Mouse (Mus musculus): Measurements from ENCODE around the gene Paf1. TPM values are rescaled to one million over a fixed set of nuclear protein-coding genes. Genes with fewer than 3 reads are reported as not detected.
A peak's percentile ranks its signal among the peaks of the same experiment; 100 is the strongest.

Paf1 gene
- polyA plus RNA-seq, 1 experiment from 2014 or later: 84.6 TPM

DNA sequence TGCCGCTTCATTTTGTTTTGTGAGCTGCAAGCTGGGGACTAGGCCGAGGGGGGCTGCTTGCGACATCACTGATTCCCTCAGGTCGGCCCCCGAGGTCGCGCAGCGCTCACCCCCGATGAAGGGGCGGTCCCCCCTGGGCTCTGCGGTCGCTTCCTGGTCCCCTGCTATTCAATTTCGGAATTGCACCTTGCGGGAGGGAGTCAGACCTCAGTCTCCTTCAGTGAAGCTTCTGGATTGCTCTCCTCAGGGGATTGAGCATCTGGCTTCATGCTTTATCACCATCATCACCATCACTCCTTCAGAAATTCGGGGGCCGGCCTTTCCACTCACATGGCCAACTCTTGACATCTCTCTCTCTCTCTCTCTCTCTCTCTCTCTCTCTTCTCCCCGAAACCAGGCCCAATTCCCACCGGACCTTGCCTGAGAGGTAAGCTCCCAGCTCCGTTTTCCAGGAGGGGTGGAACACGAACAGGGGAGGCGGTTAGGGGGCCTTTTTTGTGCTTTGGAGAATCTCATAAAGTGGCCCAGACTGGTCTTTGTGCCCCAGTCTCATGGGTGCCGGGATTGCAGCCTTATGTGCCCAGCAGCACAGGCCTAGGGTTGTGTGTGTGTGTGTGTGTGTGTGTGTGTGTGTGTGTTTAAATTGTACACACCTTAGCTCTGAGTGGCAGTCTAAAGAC, 661 bp downstream of the Paf1 start:
- ATAC-seq (ENCODE audit: low FRiP score): no peak
- Histone ChIP-seq H3K9me3 (no peaks in the 10 kb centered on the region), H3K36me3 (replicated peaks) (peaks cover 60% of the 10 kb centered on the region), H3K27me3 (no peaks in the 10 kb centered on the region), H3K4me3 (replicated peaks) (peak overlapping the region; percentile 90), H3K4me1 (peaks cover 22% of the 10 kb centered on the region), H3K9ac (peak overlapping the region; percentile 86), H3K4me2 (peak overlapping the region; percentile 99), H3K27ac (peak overlapping the region; percentile 76)
- WGBS: 6% methylated on average over 22 of the region's 22 CpGs

DNA sequence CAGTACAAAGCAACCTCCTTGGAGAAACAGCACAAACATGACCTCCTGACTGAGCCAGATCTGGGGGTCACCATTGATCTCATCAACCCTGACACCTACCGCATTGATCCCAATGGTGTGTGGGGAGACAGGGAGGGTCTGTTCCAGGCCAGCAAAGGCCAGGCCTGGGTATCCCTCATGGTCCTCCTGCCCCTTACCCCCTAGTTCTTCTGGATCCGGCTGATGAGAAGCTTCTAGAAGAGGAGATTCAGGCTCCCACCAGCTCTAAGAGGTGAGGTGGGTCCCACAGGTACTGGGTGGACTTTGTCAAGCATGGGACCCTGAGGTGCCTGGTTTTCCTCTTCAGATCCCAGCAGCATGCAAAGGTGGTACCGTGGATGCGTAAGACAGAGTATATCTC, 2.7 kb downstream of the Paf1 start:
- H3K4me3 ChIP-seq (replicated peaks): no peak overlapping the region
- no peaks in the 10 kb centered on the region for H3K27me3 ChIP-seq
- H3K36me3 ChIP-seq (replicated peaks): peaks cover 59% of the 10 kb centered on the region
- H3K9ac ChIP-seq: no peak overlapping the region
- no peaks in the 10 kb centered on the region for H3K9me3 ChIP-seq
- peaks cover 22% of the 10 kb centered on the region for H3K4me1 ChIP-seq
- H3K4me2 ChIP-seq: no peak overlapping the region
- ATAC-seq (ENCODE audit: low FRiP score): no peak
- H3K27ac ChIP-seq: no peak overlapping the region
- WGBS: 96% methylated on average over 4 of the region's 4 CpGs

DNA sequence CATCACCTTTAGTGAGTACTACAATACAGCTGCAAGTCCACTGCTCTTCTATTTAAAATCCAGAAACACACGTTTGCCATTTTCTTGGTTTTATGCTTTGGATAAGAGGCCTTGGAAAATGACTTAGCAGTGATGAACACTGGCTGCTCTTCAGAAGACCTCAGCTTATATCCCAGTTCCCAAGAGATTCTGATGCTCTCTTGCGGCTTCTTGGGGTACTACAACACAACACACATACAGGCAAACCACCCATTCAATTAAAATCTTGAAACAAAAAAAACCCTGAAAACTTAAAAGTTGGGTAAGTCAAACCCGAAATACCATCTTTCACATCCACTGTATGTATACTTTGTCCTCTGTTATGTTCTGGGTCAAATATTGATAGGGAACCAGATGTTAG, 5.2 kb downstream of the Paf1 start:
- Histone ChIP-seq H3K4me3 (replicated peaks) (no peak overlapping the region), H3K9ac (no peak overlapping the region), H3K27me3 (no peaks in the 10 kb centered on the region), H3K27ac (no peak overlapping the region), H3K9me3 (no peaks in the 10 kb centered on the region), H3K36me3 (replicated peaks) (peaks cover 79% of the 10 kb centered on the region), H3K4me2 (no peak overlapping the region), H3K4me1 (peaks cover 9% of the 10 kb centered on the region)
- ATAC-seq (ENCODE audit: low FRiP score): no peak
- 69% methylated on average over 3 of the region's 3 CpGs for WGBS

DNA sequence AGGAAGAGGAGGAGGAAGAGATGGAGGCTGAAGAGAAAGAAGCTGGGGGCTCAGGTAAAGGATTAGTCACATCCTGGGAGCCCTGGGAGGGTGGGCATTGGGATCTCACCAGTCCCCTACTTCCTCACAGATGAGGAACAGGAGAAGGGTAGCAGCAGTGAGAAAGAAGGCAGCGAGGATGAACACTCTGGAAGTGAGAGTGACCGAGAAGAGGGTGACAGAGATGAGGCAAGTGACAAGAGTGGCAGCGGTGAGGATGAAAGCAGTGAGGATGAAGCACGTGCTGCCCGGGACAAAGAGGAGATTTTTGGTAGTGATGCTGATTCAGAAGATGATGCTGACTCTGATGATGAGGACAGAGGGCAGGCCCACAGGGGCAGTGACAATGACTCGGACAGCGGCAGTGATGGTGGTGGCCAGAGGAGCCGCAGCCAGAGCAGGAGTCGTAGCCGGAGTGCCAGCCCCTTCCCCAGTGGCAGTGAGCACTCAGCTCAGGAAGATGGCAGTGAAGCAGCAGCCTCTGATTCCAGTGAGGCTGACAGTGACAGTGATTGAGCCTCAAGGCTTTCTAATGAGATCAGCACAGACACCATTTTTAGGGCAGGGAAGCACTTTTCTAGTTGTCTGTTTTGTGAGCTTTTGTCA, 6.1 kb downstream of the Paf1 start:
- no peak overlapping the region for H3K4me2 ChIP-seq
- WGBS: 94% methylated on average over 10 of the region's 10 CpGs
- H3K36me3 ChIP-seq (replicated peaks): peaks cover 87% of the 10 kb centered on the region
- peaks cover 2% of the 10 kb centered on the region for H3K4me1 ChIP-seq
- H3K27ac ChIP-seq: no peak overlapping the region
- H3K9ac ChIP-seq: no peak overlapping the region
- no peak for ATAC-seq (ENCODE audit: low FRiP score)
- no peaks in the 10 kb centered on the region for H3K9me3 ChIP-seq
- H3K4me3 ChIP-seq (replicated peaks): no peak overlapping the region
- H3K27me3 ChIP-seq: no peaks in the 10 kb centered on the region

DNA sequence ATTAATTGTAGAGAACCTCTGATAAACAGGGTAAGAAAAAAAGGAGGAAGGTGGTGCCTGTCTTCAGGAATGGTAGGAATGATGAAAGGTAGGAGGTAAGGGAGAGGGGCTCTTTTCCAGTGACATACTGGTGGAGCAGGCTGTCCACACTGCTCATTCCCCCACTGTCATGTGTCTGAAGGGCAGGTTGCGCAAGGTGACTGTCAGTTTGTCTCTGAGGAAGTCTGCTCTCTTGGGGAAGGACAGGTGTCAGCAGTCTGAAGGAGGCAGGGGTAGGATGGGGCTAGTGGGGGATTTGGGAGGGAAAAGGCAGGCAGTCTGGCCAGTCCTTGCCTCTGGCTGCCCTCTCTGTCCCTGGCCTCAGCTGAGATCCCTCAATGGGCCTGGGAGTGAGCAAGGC, 8.3 kb downstream of the Paf1 start:
- ATAC-seq (ENCODE audit: low FRiP score): no peak
- Histone ChIP-seq H3K4me3 (replicated peaks) (no peak overlapping the region), H3K27ac (no peak overlapping the region), H3K27me3 (no peaks in the 10 kb centered on the region), H3K4me2 (no peak overlapping the region), H3K4me1 (no peaks in the 10 kb centered on the region), H3K9me3 (no peaks in the 10 kb centered on the region), H3K9ac (no peak overlapping the region), H3K36me3 (replicated peaks) (peaks cover 94% of the 10 kb centered on the region)
- WGBS: 100% methylated on average over 1 of the region's 1 CpGs

DNA sequence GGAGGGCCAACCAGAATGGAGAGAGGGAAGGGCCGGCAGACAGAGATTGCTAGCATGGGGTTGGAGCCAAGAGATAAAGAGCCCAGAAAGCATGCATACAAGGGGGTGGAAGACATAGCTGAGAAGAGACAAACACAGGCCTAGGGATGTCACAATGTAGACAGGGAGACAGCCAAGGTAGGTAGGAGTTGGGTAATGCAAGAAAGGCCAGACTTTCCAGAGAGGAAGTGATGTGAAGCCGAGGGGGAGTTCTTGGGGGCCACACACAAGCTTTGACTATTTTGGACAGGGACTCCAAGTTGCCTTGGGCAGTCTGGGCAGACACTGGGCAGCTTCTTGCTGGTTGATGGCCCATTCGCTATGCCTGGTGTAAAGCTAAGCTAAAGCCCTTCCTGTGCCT, 9.2 kb downstream of the Paf1 start:
- WGBS: 84% methylated on average over 3 of the region's 3 CpGs
- peaks cover 94% of the 10 kb centered on the region for H3K36me3 ChIP-seq (replicated peaks)
- no peak overlapping the region for H3K4me2 ChIP-seq
- no peak for ATAC-seq (ENCODE audit: low FRiP score)
- H3K27ac ChIP-seq: no peak overlapping the region
- no peak overlapping the region for H3K9ac ChIP-seq
- H3K4me3 ChIP-seq (replicated peaks): no peak overlapping the region
- no peaks in the 10 kb centered on the region for H3K9me3 ChIP-seq
- no peaks in the 10 kb centered on the region for H3K4me1 ChIP-seq
- H3K27me3 ChIP-seq: no peaks in the 10 kb centered on the region

DNA sequence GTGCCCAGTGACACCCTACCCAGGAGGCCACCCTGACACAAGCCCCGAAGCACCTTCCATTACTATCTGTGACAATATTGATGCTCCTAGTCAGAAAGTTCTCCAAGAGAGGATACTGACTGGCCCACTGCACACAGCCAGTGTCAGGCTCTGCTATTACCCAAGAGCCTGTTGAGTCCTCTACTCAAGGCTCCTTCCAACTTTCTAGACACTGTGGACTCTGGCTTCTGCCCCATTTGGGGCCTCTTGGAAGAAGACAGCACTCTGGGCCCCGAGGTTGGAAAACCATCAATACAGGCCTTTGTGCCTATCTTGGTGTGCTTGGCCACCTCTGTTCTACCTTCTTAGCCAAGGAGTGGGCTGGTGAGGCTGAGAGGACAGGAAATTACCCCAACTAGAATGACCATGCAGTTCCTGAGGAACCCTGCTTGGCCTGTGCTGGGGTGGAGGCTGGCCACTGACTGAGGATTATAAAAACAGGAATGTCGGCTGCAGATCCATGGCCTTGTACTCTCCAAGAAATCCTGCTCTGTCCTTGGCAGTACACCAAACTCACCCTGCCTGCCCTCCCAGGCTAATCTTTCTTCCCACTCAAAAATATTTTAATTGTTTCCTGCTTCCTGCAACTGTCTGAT, 18.2 kb downstream of the Paf1 start:
- no peak overlapping the region for H3K9ac ChIP-seq
- H3K36me3 ChIP-seq (replicated peaks): peaks cover 96% of the 10 kb centered on the region
- H3K27ac ChIP-seq: no peak overlapping the region
- no peak for ATAC-seq (ENCODE audit: low FRiP score)
- H3K4me3 ChIP-seq (replicated peaks): no peak overlapping the region
- H3K4me1 ChIP-seq: no peaks in the 10 kb centered on the region
- no peak overlapping the region for H3K4me2 ChIP-seq
- no peaks in the 10 kb centered on the region for H3K9me3 ChIP-seq
- H3K27me3 ChIP-seq: no peaks in the 10 kb centered on the region
- 90% methylated on average over 3 of the region's 3 CpGs for WGBS

DNA sequence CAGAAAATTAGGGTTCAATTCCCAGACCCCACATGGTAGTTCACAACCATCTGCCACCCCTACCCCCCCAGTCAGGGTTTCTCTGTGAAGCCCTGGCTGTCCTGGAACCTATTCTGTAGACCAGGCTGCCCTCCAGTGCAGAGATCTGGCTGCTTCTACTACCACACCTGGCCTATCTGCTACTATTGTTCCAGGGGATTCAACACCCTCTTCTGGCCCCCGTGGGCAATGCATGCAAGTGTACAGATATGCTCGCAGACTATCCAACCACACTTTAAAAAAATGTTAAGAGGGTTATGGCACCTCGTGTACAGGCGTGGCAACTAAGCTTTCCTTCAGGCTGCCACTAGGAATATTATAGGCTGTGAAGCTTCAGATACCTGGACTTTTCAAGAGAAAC, 20.1 kb downstream of the Paf1 start:
- H3K27me3 ChIP-seq: no peaks in the 10 kb centered on the region
- H3K36me3 ChIP-seq (replicated peaks): peaks cover 94% of the 10 kb centered on the region
- WGBS: 94% methylated on average over 4 of the region's 4 CpGs
- H3K4me1 ChIP-seq: no peaks in the 10 kb centered on the region
- H3K27ac ChIP-seq: no peak overlapping the region
- no peak overlapping the region for H3K4me2 ChIP-seq
- no peak overlapping the region for H3K4me3 ChIP-seq (replicated peaks)
- no peak overlapping the region for H3K9ac ChIP-seq
- no peak for ATAC-seq (ENCODE audit: low FRiP score)
- no peaks in the 10 kb centered on the region for H3K9me3 ChIP-seq

DNA sequence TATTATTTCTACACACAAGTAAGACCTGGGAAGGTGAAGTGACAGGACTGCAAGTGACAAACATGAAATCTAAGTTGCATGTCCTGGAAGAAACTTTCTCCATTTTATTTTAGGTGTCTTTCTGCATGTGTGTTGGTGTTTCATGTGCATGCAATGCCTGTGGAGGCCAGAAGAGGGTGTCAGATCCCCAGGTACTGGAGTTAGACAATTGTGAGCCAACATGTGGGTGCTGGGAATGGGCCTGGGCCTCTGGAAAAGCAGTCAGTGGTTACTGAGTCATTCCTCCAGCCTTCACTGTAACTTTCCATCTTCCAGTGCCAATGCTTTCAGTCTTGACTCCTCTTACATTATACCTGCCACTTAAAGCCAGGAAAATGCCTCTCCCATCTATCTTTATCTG, 24.6 kb downstream of the Paf1 start:
- peaks cover 95% of the 10 kb centered on the region for H3K36me3 ChIP-seq (replicated peaks)
- no peak for ATAC-seq (ENCODE audit: low FRiP score)

DNA sequence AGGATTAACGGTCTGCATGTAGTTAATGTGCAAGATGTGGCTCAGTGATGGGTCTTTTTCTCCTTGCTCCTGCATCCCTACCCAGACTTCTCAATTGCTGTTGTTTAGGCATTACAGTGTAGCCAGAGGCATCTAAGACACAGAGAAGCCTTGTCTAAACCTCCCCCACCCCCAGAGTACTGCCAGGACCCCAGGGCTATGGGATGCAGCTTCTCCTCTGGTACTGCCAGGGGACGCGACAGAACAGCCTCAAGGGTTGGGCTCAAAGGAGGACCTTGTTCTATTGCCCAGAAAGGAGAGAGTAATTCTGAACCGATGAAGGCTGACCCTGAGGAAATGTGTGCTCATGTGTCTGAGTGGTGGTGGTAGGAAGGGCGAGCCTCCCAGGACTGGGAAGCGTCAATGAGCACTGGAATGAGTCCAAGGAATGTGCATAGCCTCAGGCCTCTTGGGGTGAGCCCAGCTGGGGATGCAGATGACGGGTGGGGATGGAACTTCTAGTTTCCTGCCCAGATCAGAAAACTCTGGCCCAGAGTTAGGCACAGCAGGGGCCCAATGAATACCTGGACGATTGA, 25.4 kb downstream of the Paf1 start:
- H3K9me3 ChIP-seq: no peaks in the 10 kb centered on the region
- H3K4me2 ChIP-seq: no peak overlapping the region
- peaks cover 95% of the 10 kb centered on the region for H3K36me3 ChIP-seq (replicated peaks)
- WGBS: 88% methylated on average over 8 of the region's 8 CpGs
- ATAC-seq (ENCODE audit: low FRiP score): no peak
- no peak overlapping the region for H3K4me3 ChIP-seq (replicated peaks)
- H3K9ac ChIP-seq: no peak overlapping the region
- H3K27ac ChIP-seq: no peak overlapping the region
- H3K27me3 ChIP-seq: no peaks in the 10 kb centered on the region
- H3K4me1 ChIP-seq: no peaks in the 10 kb centered on the region

More for the DNA sequence above, 24.6 kb downstream of the Paf1 start:
- Histone ChIP-seq H3K9me3 (no peaks in the 10 kb centered on the region), H3K27me3 (no peaks in the 10 kb centered on the region), H3K4me2 (no peak overlapping the region), H3K27ac (no peak overlapping the region), H3K9ac (no peak overlapping the region), H3K4me1 (no peaks in the 10 kb centered on the region), H3K4me3 (replicated peaks) (no peak overlapping the region)

DNA sequence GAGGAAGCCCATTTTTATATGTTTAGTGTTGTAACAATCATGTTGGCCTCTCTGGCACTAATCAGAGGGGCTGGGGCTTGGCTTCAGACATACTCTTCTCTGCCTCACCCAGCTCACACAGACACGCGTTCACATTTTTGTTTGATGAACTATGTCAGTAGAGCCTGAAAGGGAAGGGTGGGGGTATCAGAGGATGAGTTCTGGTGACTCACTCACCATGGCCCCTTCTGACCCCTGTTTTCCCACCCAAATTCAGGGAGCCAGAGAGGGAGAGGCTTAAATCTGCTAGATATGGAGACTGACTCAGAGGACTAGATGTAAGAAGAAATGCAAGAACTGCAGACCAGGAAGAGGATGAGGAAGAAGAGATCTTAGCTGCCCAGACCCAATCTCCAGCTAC, 26.7 kb downstream of the Paf1 start:
- WGBS: 98% methylated on average over 2 of the region's 2 CpGs
- H3K27me3 ChIP-seq: no peaks in the 10 kb centered on the region
- H3K4me2 ChIP-seq: no peak overlapping the region
- ATAC-seq (ENCODE audit: low FRiP score): no peak
- no peaks in the 10 kb centered on the region for H3K9me3 ChIP-seq
- H3K36me3 ChIP-seq (replicated peaks): peaks cover 95% of the 10 kb centered on the region
- H3K4me1 ChIP-seq: no peaks in the 10 kb centered on the region
- no peak overlapping the region for H3K27ac ChIP-seq
- no peak overlapping the region for H3K9ac ChIP-seq
- H3K4me3 ChIP-seq (replicated peaks): no peak overlapping the region

DNA sequence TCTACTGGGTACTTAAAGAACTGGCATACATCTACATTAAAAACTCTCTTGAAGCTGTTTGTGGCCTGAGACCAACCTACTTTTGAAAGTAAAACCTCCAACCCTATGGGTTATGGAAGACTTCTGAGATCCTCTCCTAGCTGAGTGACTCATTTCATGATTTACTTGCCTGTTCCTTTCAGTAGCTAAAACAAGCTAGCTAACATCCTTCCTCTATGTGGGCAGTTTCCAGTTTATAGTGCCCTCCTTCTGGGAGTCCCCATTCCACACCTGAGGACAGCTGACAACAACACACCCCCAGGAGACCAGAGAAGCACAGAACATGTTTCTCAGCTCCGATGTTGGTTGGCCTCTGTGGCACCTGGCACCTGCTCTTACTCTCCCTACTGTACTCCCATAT, 30.3 kb downstream of the Paf1 start:
- Histone ChIP-seq H3K4me1 (no peaks in the 10 kb centered on the region), H3K4me3 (replicated peaks) (no peak overlapping the region), H3K4me2 (no peak overlapping the region), H3K9me3 (no peaks in the 10 kb centered on the region), H3K36me3 (replicated peaks) (peaks cover 74% of the 10 kb centered on the region), H3K27me3 (no peaks in the 10 kb centered on the region), H3K9ac (no peak overlapping the region), H3K27ac (no peak overlapping the region)
- WGBS: 87% methylated on average over 1 of the region's 1 CpGs
- ATAC-seq (ENCODE audit: low FRiP score): no peak

DNA sequence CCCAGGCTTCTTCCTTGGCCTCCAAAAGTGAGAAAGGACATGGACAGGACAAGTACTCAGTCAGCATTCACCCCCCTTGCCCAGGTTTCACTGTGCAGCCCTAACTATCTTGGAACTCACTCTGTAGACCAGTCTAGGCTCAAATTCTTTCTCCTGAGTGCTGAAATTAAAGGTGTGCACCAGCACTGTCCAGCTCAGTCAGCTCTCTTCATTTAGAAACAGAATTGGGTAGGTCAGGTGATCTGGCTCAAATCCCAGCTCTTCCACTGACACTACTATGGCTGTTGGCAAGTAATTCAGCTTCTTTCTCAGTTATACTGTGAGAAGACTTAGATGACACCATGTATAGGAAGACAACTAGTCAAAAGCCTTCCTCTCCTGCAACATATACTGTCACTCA, 35.0 kb downstream of the Paf1 start:
- H3K27ac ChIP-seq: no peak overlapping the region
- no peak for ATAC-seq (ENCODE audit: low FRiP score)
- peaks cover 5% of the 10 kb centered on the region for H3K4me1 ChIP-seq
- H3K9me3 ChIP-seq: no peaks in the 10 kb centered on the region
- peaks cover 43% of the 10 kb centered on the region for H3K36me3 ChIP-seq (replicated peaks)
- no peak overlapping the region for H3K4me2 ChIP-seq
- H3K9ac ChIP-seq: no peak overlapping the region
- H3K4me3 ChIP-seq (replicated peaks): no peak overlapping the region
- no peaks in the 10 kb centered on the region for H3K27me3 ChIP-seq
